Mouse (Mus musculus) brain, embryonic 14.5 days (tissue): ENCODE results near the gene Dhx33.

Source experiments
- CTCF ChIP-seq: fragments of 200-500 bp; IDR thresholded peaks from 2 replicates; pipeline ENCODE4 v1.5.1; 2012; ENCODE audit warnings: inconsistent platforms, mild to moderate bottlenecking, moderate library complexity, borderline replicate concordance; ENCODE audit not compliant: insufficient read depth, insufficient read length; ENCODE audit errors: extremely low read depth
- POLR2A ChIP-seq: fragments of 200-500 bp; IDR thresholded peaks from 2 replicates; pipeline ENCODE4 v1.6.1; 2012; ENCODE audit warnings: mild to moderate bottlenecking, inconsistent platforms, borderline replicate concordance; ENCODE audit not compliant: poor library complexity, insufficient read depth, insufficient read length, severe bottlenecking; ENCODE audit errors: extremely low read depth

DNA sequence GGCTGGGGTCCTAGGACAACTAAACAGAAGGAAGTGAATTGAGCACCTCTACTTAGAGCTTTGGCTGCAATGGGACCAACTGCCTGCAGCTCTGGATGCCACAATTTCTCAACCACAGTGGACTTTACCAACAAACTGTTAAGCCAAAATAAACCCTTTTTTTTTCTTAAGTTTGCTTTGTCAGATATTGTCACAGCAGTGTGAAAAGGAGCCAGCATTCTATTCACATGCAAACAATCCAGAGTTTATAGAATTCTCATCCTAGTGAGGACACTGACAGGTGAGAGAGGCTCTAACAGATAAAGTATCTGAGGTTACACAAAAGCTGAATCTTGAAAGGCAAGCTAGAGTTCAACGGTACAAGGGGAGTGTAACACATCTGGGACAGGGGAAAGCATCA, 12.8 kb upstream of the Dhx33 start:
- TF ChIP-seq CTCF, result no peak
- TF ChIP-seq POLR2A, result no peak
